Mouse (Mus musculus) liver, postnatal 0 days (tissue): ENCODE data around the gene Zfp2. TPM values are rescaled to one million over a fixed set of nuclear protein-coding genes. Genes with fewer than 3 reads are reported as not detected.
A peak's percentile ranks its signal among the peaks of the same experiment; 100 is the strongest.

Source experiments
- ATAC-seq: fragments of 200-750 bp; cut with Nextera tagmentation; 2 replicates; pipeline ENCODE4 v1.8.0; 2017; ENCODE audit warnings: mild to moderate bottlenecking, moderate library complexity
- DNase-seq: peaks from one replicate; pipeline ENCODE4 v3.0.0-alpha.2; 2016
- H3K27ac ChIP-seq: fragments of 300-500 bp; sonication (generic); 2 replicates; pipeline ENCODE4 v1.5.1; 2014; ENCODE audit warnings: antibody characterized with exemption, moderate library complexity, mild to moderate bottlenecking, low read depth
- H3K27me3 ChIP-seq: fragments of 300-500 bp; sonication (generic); 2 replicates; pipeline ENCODE4 v1.6.1; 2014; ENCODE audit warnings: low read length, control low read depth, mixed read lengths; ENCODE audit not compliant: insufficient read depth
- H3K36me3 ChIP-seq: fragments of 300-500 bp; sonication (generic); replicated peaks from 2 replicates; pipeline ENCODE4 v1.6.1; 2014; ENCODE audit warnings: mild to moderate bottlenecking, control low read depth, low read length, moderate library complexity, mixed read lengths; ENCODE audit not compliant: insufficient read depth
- H3K4me1 ChIP-seq: fragments of 300-500 bp; sonication (generic); 2 replicates; pipeline ENCODE4 v1.6.1; 2014; ENCODE audit warnings: antibody characterized with exemption, mild to moderate bottlenecking, control low read depth; ENCODE audit not compliant: insufficient read depth
- H3K4me2 ChIP-seq: fragments of 300-500 bp; sonication (generic); 2 replicates; pipeline ENCODE4 v1.6.1; 2014; ENCODE audit warnings: low read depth, mild to moderate bottlenecking, low read length, moderate library complexity, mixed read lengths
- H3K4me3 ChIP-seq: fragments of 300-500 bp; sonication (generic); 2 replicates; pipeline ENCODE4 v1.5.1; 2014; ENCODE audit warnings: low read depth, low read length
- H3K9ac ChIP-seq: fragments of 300-500 bp; sonication (generic); replicated peaks from 2 replicates; pipeline ENCODE4 v1.6.1; 2014; ENCODE audit warnings: mild to moderate bottlenecking, moderate library complexity
- H3K9me3 ChIP-seq: fragments of 300-500 bp; sonication (generic); 2 replicates; pipeline ENCODE4 v1.6.1; 2016; ENCODE audit warnings: mild to moderate bottlenecking, control low read depth, low read length, mixed read lengths
- CTCF ChIP-seq: sonication (generic); IDR thresholded peaks from 2 replicates; pipeline ENCODE4 v1.5.1; 2016; ENCODE audit warnings: antibody characterized with exemption, low read depth
- EP300 ChIP-seq: IDR thresholded peaks from 2 replicates; pipeline ENCODE4 v1.6.1; 2016; ENCODE audit warnings: antibody characterized with exemption, low read depth, mild to moderate bottlenecking
- WGBS: fragments of 180-500 bp; shearing (Covaris S2); extraction: QIAGEN DNeasy Blood & Tissue Kit; methylation state at CpG from one replicate; pipeline ENCODE4 v1.1.7; 2014; ENCODE audit not compliant: insufficient replicate concordance; 5-methylcytosine and 5-hydroxymethylcytosine counted together
- polyA plus RNA-seq: library from polyadenylated mRNA; unstranded; fragments of >200 nt; fragmentation: Nextera tagmentation; extraction: Ambion mirVana; gene quantifications from 2 replicates; pipeline ENCODE4 v1.2.1, GENCODE M21; 2015

Gene Zfp2
- 1.3 and 1.5 TPM in 2 replicates for polyA plus RNA-seq

DNA sequence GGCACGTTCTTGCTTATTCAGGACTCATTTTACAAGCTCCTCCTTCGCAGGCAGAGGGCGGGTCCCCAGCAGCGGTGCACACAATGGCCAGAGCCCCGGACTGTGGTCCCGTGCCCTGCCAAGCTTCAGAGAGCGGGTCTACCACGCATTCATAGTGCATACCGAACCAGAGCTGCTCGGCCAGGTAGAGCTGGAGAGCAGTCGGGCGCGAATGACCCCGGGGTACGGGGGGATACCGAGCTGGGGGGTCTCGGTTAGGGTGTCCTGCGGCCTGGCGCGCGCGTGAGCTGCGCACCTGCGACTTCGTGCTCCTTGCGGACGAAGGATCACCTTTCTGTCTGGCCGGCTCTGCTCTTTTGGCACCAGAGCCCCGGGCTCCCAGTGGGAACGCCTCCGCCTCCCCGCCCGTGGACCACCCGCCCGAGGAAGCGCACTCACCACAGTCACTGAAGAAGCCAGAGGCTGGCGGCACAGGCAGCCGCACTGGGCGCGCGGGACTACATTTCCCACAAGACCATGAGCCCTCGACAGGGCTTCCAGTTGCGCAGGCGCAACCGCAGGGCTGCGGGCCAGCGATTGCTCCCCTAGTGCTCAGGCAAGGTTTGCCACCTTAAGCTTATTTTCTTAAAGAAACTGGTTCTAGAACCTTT lies at the start of gene Zfp2:
Zfp2 (minus strand) TSS at position 495 of the 650 bp plus-strand sequence.
- peak; percentile 99 for ATAC-seq
- Histone ChIP-seq H3K4me3 (peak within 1 kb of the TSS; percentile 66), H3K9ac (peak within 1 kb of the TSS; percentile 77), H3K36me3 (peaks cover 11% of the 10 kb centered on the region), H3K4me2 (peak within 1 kb of the TSS; percentile 79), H3K9me3 (peaks cover 3% of the 10 kb centered on the region; the same call in 1 of the 2 replicates), H3K27me3 (no peaks in the 10 kb centered on the region), H3K4me1 (no peaks in the 10 kb centered on the region), H3K27ac (no peak within 1 kb of the TSS)
- TF ChIP-seq EP300 (no peak), CTCF (peak; percentile 61)
- DNase-seq, result peak; percentile 86
- under 1% methylated on average over 47 of the region's 47 CpGs for WGBS

DNA sequence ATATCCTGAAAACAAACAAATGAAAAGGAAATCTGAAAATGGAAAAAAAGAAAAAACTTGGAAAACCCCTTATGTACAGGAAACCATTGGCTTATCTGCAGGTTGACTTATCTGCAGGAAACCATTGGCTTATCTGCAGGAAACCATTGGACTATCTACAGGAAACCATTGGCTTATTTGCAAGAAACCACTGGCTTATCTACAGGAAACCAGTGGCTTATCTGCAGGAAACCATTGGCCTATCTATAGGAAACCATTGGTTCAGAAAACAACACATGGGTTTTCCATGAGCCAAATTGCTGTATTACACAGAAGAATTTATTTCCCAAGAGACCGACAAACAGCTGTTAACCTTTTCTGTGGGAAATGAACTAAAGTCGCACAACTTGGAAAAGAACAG lies 48.9 kb upstream of the Zfp2 start:
- Histone ChIP-seq H3K9ac (no peak overlapping the region), H3K36me3 (no peaks in the 10 kb centered on the region), H3K27me3 (no peaks in the 10 kb centered on the region), H3K9me3 (no peaks in the 10 kb centered on the region), H3K4me3 (no peak overlapping the region), H3K4me2 (no peak overlapping the region), H3K27ac (no peak overlapping the region), H3K4me1 (no peaks in the 10 kb centered on the region)
- no peak for ATAC-seq
- 30% methylated on average over 2 of the region's 2 CpGs for WGBS
- DNase-seq, result no peak
- TF ChIP-seq EP300, result no peak
- no peak for TF ChIP-seq CTCF

GRCm38 (mm10) chr11:50953665-50954064 lies 37.7 kb upstream of the Zfp2 start, which contains the start of gene Prop1:
Prop1 (minus strand) TSS chr11:50953765.
- ATAC-seq (no peak), DNase-seq (no peak)
- Histone ChIP-seq H3K36me3 (no peaks in the 10 kb centered on the region), H3K9me3 (no peaks in the 10 kb centered on the region), H3K4me1 (no peaks in the 10 kb centered on the region), H3K27ac (no peak within 1 kb of the TSS), H3K4me2 (no peak within 1 kb of the TSS), H3K4me3 (no peak within 1 kb of the TSS), H3K27me3 (no peaks in the 10 kb centered on the region), H3K9ac (no peak within 1 kb of the TSS)
- WGBS, result 62% methylated on average over 6 of the region's 6 CpGs
- TF ChIP-seq EP300 (no peak), CTCF (no peak)

DNA sequence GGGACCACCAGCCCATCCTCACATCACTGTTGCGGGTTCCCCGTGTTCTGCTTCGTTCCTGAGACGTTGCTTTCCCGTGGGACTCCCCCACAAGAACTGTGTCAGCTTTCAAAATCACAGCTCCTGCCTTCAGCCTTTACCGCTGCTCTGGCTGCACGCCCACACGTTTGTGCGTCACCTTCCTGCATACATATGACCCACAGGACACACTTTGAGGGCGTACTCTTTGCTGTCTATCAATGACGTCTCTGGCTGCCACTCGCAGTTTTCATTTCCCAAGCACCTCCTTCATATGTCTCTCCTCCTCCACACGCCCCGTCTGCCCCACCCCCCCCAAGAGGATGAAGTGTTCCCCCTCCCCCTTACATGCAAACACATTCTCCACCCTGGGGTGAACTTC lies 36.3 kb upstream of the Zfp2 start:
- Histone ChIP-seq H3K27ac (no peak overlapping the region), H3K4me2 (no peak overlapping the region), H3K4me1 (no peaks in the 10 kb centered on the region), H3K27me3 (no peaks in the 10 kb centered on the region), H3K4me3 (no peak overlapping the region), H3K9ac (no peak overlapping the region), H3K36me3 (no peaks in the 10 kb centered on the region), H3K9me3 (no peaks in the 10 kb centered on the region)
- TF ChIP-seq CTCF (no peak), EP300 (no peak)
- DNase-seq, result peak; percentile 42
- peak; percentile 66 for ATAC-seq
- WGBS, result 57% methylated on average over 14 of the region's 14 CpGs

DNA sequence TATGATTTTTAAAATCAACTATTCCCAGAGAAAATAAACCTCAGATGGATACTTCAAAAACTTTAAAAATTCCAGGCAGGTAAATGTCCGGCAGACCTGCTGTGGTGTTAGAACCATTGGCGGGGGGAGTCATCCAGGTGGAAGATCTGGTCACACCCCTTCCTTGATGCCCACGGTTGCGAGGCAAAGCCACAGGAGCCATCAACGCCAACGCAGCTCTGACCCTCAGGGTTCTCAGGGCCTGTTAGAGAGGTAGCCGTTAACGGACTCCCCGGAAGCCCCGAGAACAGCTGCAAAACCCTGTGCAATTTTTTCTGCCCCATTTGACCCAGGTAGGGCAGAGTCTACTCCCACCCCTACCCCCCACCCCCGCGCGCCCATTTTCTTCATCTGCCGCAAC lies 27.5 kb upstream of the Zfp2 start, which contains the start of gene 4933414I15Rik:
4933414I15Rik (minus strand) TSS at position 260 of the 400 bp plus-strand sequence.
- H3K9me3 ChIP-seq, result no peaks in the 10 kb centered on the region
- TF ChIP-seq EP300 (no peak), CTCF (no peak)
- no peaks in the 10 kb centered on the region for H3K36me3 ChIP-seq
- no peaks in the 10 kb centered on the region for H3K4me1 ChIP-seq
- DNase-seq (no peak), ATAC-seq (no peak)
- H3K4me2 ChIP-seq, result no peak within 1 kb of the TSS
- WGBS, result 79% methylated on average over 14 of the region's 14 CpGs
- H3K27me3 ChIP-seq, result no peaks in the 10 kb centered on the region
- no peak within 1 kb of the TSS for H3K9ac ChIP-seq
- no peak within 1 kb of the TSS for H3K27ac ChIP-seq
- H3K4me3 ChIP-seq, result no peak within 1 kb of the TSS

DNA sequence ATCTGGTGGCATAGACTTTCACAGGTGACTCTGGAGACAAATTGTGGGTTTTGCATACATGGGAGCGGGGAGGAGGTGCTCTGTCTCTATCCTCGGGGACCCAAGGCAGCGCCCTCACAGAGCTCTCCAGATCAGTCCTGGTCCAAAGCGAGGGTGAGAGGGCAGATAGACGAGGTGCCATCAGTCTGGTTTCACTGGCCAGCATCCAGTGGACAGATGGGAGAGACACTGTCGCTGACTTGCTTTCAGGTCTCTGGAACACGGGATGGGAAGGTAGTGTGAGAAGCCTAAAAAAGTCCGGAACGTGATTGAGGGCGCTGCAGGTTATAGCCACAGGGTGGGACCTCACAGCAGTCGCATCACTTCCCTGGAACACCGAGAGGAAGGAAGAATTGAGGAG lies 26.4 kb upstream of the Zfp2 start:
- WGBS, result 56% methylated on average over 12 of the region's 12 CpGs
- Histone ChIP-seq H3K9ac (no peak overlapping the region), H3K27me3 (no peaks in the 10 kb centered on the region), H3K4me2 (no peak overlapping the region), H3K36me3 (no peaks in the 10 kb centered on the region), H3K27ac (no peak overlapping the region), H3K9me3 (no peaks in the 10 kb centered on the region), H3K4me3 (no peak overlapping the region), H3K4me1 (no peaks in the 10 kb centered on the region)
- ATAC-seq, result no peak
- TF ChIP-seq CTCF (no peak), EP300 (no peak)
- DNase-seq, result no peak
